Mouse (Mus musculus) ES-E14 (cell line): Measurements from ENCODE around the gene Mgam. TPM values are rescaled to one million over a fixed set of nuclear protein-coding genes. Genes with fewer than 3 reads are reported as not detected.

Experiments used
- DNase-seq: peaks from one replicate; pipeline ENCODE4 v3.0.0-alpha.2; 2013; ENCODE audit warnings: low read depth, low spot score
- H3K27ac ChIP-seq: 2 replicates; pipeline ENCODE4 v1.5.1; 2012; ENCODE audit warnings: low read depth, mild to moderate bottlenecking, low read length, moderate library complexity, mixed read lengths; ENCODE audit not compliant: poor library complexity, insufficient read depth, severe bottlenecking
- H3K36me3 ChIP-seq: 2 replicates; pipeline ENCODE4 v1.6.1; 2012; ENCODE audit warnings: mild to moderate bottlenecking, low read length, moderate library complexity, mixed read lengths; ENCODE audit not compliant: control insufficient read depth, poor library complexity, insufficient read depth, severe bottlenecking
- H3K4me1 ChIP-seq, 2 experiments: fragments of 150-350 bp in 1 of 2; sonication (generic) in 1 of 2; 2 replicates each; pipeline ENCODE4 v1.6.1; 2012; ENCODE audit warnings: low read length in 2 of 2, mild to moderate bottlenecking in 1 of 2, mixed read lengths in 1 of 2; ENCODE audit not compliant: control insufficient read depth in 2 of 2, insufficient read depth in 2 of 2, poor library complexity in 1 of 2
- H3K4me3 ChIP-seq, 2 experiments: fragments of 150-350 bp in 1 of 2; sonication (generic) in 1 of 2; 2 replicates each; pipeline ENCODE4 v1.5.1; 2012; ENCODE audit warnings: low read length in 2 of 2, low read depth in 1 of 2, mild to moderate bottlenecking in 1 of 2, mixed read lengths in 1 of 2; ENCODE audit not compliant: insufficient read depth in 1 of 2, poor library complexity in 1 of 2, severe bottlenecking in 1 of 2
- H3K9ac ChIP-seq: 2 replicates; pipeline ENCODE4 v1.6.1; 2012; ENCODE audit warnings: low read depth, mild to moderate bottlenecking, low read length, mixed read lengths; ENCODE audit not compliant: poor library complexity, insufficient read depth, severe bottlenecking
- H3K9me3 ChIP-seq: fragments of 150-350 bp; sonication (generic); 2 replicates; pipeline ENCODE4 v1.6.1; 2012; ENCODE audit warnings: low read depth, mild to moderate bottlenecking, low read length; ENCODE audit not compliant: control insufficient read depth, insufficient read depth
- CHD2 ChIP-seq: IDR thresholded peaks from 2 replicates; pipeline ENCODE4 v1.6.1; 2014; ENCODE audit warnings: mild to moderate bottlenecking, low read depth, low read length, inconsistent platforms
- HCFC1 ChIP-seq: IDR thresholded peaks from 2 replicates; pipeline ENCODE4 v1.6.1; 2012; ENCODE audit warnings: low read length, inconsistent platforms, borderline replicate concordance; ENCODE audit not compliant: insufficient read depth
- MAFK ChIP-seq: IDR thresholded peaks from 2 replicates; pipeline ENCODE4 v1.6.1; 2014; ENCODE audit warnings: mild to moderate bottlenecking, low read depth, low read length, inconsistent platforms; ENCODE audit not compliant: insufficient read depth
- ZC3H11A ChIP-seq: IDR thresholded peaks from 2 replicates; pipeline ENCODE4 v1.6.1; 2012; ENCODE audit warnings: low read depth, mild to moderate bottlenecking, inconsistent platforms, low read length, borderline replicate concordance
- ZNF384 ChIP-seq: IDR thresholded peaks from 2 replicates; pipeline ENCODE4 v1.6.1; 2012; ENCODE audit warnings: low read depth, low read length, inconsistent platforms
- in situ Hi-C, 2 experiments: fragments of 600-800 bp; cut with MboI; formaldehyde crosslinking; loops; one replicate each; pipeline ENCODE4 v1.15.1; 2025; ENCODE audit warnings: low sequenced_read_pairs in 2 of 2, inconsistent platforms in 1 of 2; ENCODE audit not compliant: unreplicated experiment in 2 of 2
- total RNA-seq: library from RNA; depleted of rRNA; stranded (reverse); fragments of 300-350 nt; gene quantifications from 2 replicates; pipeline ENCODE4 v1.2.3, GENCODE M21; 2012

The Mgam gene
- total RNA-seq, 1 experiment, result 0.22 TPM

DNA sequence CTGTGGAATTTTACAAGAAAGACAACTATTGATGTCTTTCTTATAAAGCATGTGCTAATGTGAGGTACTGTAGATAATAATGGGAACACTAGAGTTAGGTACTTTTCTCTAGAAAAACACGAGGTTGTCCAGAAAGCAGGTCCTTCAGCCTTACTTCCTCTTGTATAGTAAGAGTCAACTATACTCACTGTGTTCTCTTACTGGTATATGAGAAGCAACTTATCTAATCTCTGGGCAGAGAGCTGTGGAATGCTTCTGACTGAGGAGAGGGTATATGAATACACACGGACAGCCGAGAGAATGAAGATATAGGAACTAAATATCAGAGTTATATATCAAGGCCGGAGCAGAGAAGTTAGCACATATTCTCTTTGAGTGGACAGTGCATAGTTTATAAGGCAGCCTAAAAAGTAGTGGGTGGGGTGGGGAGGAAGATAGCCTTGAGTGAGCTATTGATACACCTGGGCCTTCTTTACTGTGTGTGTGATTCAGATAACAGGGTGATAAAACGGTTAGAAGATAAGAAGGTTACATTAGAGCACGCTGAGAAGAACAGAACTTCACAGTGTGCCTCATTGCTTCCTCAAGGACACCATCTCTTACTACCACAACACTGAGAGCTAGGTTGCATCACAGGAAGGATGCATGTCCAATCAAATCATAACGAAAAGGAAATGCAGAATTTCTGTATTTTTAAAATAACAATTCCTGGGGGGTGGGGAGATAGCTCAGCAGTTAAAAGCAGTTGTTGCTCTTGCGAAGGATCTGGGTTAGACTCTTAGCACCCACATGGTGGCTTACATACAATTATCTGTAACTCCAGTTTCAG is 12.3 kb downstream of the Mgam start:
- TF ChIP-seq ZNF384, result no peak
- no peak for TF ChIP-seq ZC3H11A
- no peak for TF ChIP-seq MAFK
- TF ChIP-seq CHD2, result no peak
- no peak for TF ChIP-seq HCFC1
- H3K4me1 ChIP-seq, result no peaks in the 10 kb centered on the region
- H3K36me3 ChIP-seq, result no peaks in the 10 kb centered on the region
- H3K9me3 ChIP-seq, result no peaks in the 10 kb centered on the region
- H3K27ac ChIP-seq, result no peak overlapping the region
- DNase-seq, result no peak
- no peak overlapping the region for H3K9ac ChIP-seq
- in situ Hi-C loops, result no loop called here
- H3K4me3 ChIP-seq, result no peak overlapping the region

- in situ Hi-C loops, result no loop called here
- no peak overlapping the region for H3K9ac ChIP-seq
- H3K4me1 ChIP-seq, result no peaks in the 10 kb centered on the region
- H3K27ac ChIP-seq, result no peak overlapping the region
- H3K36me3 ChIP-seq, result no peaks in the 10 kb centered on the region
- TF ChIP-seq ZNF384 (no peak), ZC3H11A (no peak), MAFK (no peak), HCFC1 (no peak), CHD2 (no peak)
- DNase-seq, result no peak
- H3K9me3 ChIP-seq, result no peaks in the 10 kb centered on the region
- no peak overlapping the region for H3K4me3 ChIP-seq
These were observed 17.1 kb downstream of the Mgam start for GRCm38 (mm10) chr6:40645701-40646100.

GRCm38 (mm10) chr6:40650953-40651352 is 22.3 kb downstream of the Mgam start:
- no peak for DNase-seq
- H3K4me1 ChIP-seq, result no peaks in the 10 kb centered on the region
- no peak overlapping the region for H3K27ac ChIP-seq
- H3K9me3 ChIP-seq, result no peaks in the 10 kb centered on the region
- H3K4me3 ChIP-seq, result no peak overlapping the region
- TF ChIP-seq ZNF384 (no peak), HCFC1 (no peak), ZC3H11A (no peak), MAFK (no peak), CHD2 (no peak)
- in situ Hi-C loops, result no loop called here
- no peaks in the 10 kb centered on the region for H3K36me3 ChIP-seq
- H3K9ac ChIP-seq, result no peak overlapping the region

DNA sequence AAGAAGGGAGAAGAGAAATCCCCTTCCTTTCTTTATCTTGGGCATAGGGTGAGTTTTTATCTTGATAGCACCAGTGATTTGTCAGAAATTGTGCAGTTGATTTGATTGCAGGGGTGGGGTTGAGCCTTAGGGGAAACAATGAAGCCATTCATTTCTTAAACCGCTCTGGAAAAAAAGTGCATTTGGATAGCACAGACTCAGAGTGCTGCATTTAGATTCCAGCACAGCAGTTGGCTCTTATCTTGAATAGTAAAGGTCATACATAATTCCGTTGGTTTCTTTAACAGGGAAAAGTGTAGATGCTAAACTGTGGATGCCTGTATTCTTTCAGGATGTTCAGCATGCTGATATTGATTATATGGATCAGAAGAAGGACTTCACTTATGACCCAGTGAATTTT is 32.3 kb downstream of the Mgam start:
- no peak for TF ChIP-seq MAFK
- no peak for TF ChIP-seq ZC3H11A
- no peak for TF ChIP-seq CHD2
- no peak for TF ChIP-seq ZNF384
- no peak for TF ChIP-seq HCFC1
- no peak overlapping the region for H3K9ac ChIP-seq
- H3K4me1 ChIP-seq, result no peaks in the 10 kb centered on the region
- in situ Hi-C loops, result no loop called here
- no peaks in the 10 kb centered on the region for H3K36me3 ChIP-seq
- no peak overlapping the region for H3K27ac ChIP-seq
- DNase-seq, result no peak
- no peak overlapping the region for H3K4me3 ChIP-seq
- H3K9me3 ChIP-seq, result no peaks in the 10 kb centered on the region
